Mouse (Mus musculus): ENCODE measurements around the gene Msh3.

The Msh3 gene

GRCm38 (mm10) chr13:92332103-92332879 is 22.5 kb downstream of the Msh3 start:
- in situ Hi-C loops (cut with MboI, MseI), result loop anchor here (25.0 kb wide), 1 partner anchor 420 kb away; no protein-coding TSS in a partner anchor

- in situ Hi-C loops (cut with MboI, MseI), result loop anchor here (25.0 kb wide), 1 partner anchor 418 kb away; no protein-coding TSS in a partner anchor
These were observed 24.2 kb downstream of the Msh3 start for GRCm38 (mm10) chr13:92330621-92331020.

- in situ Hi-C loops (cut with MboI, MseI), result loop anchor here (25.0 kb wide), 1 partner anchor 416 kb away; no protein-coding TSS in a partner anchor
These were observed 26.8 kb downstream of the Msh3 start for GRCm38 (mm10) chr13:92328000-92328399.

- in situ Hi-C loops (cut with MboI, MseI), result loop anchor here (25.0 kb wide), 1 partner anchor 414 kb away; no protein-coding TSS in a partner anchor
These were observed 28.8 kb downstream of the Msh3 start for GRCm38 (mm10) chr13:92326030-92326429.

- in situ Hi-C loops (cut with MboI, MseI), result no loop called here
These were observed 34.0 kb downstream of the Msh3 start for GRCm38 (mm10) chr13:92320770-92321169.

GRCm38 (mm10) chr13:92314613-92315012 is 40.2 kb downstream of the Msh3 start:
- in situ Hi-C loops (cut with MboI, MseI), result no loop called here

GRCm38 (mm10) chr13:92305680-92306079 is 49.1 kb downstream of the Msh3 start, which contains the start of gene Gm20379:
Gene Gm20379, plus strand, starts transcription at chr13:92305980.
- in situ Hi-C loops (cut with MboI, MseI), result no loop called here

GRCm38 (mm10) chr13:92304291-92304690 is 50.5 kb downstream of the Msh3 start:
- in situ Hi-C loops (cut with MboI, MseI), result no loop called here

- in situ Hi-C loops (cut with MboI, MseI), result no loop called here
These were observed 51.5 kb downstream of the Msh3 start for GRCm38 (mm10) chr13:92303062-92303948.

GRCm38 (mm10) chr13:92302466-92302865 is 52.3 kb downstream of the Msh3 start:
- in situ Hi-C loops (cut with MboI, MseI), result no loop called here

GRCm38 (mm10) chr13:92301754-92302153 is 53.0 kb downstream of the Msh3 start:
- in situ Hi-C loops (cut with MboI, MseI), result no loop called here

- in situ Hi-C loops (cut with MboI, MseI), result no loop called here
These were observed 55.3 kb downstream of the Msh3 start for GRCm38 (mm10) chr13:92299522-92299921.

- in situ Hi-C loops (cut with MboI, MseI), result no loop called here
These were observed 57.8 kb downstream of the Msh3 start for GRCm38 (mm10) chr13:92297021-92297420.

- in situ Hi-C loops (cut with MboI, MseI), result no loop called here
These were observed 58.3 kb downstream of the Msh3 start for GRCm38 (mm10) chr13:92296490-92296889.

- in situ Hi-C loops (cut with MboI, MseI), result no loop called here
These were observed 60.9 kb downstream of the Msh3 start for GRCm38 (mm10) chr13:92293883-92294282.

- in situ Hi-C loops (cut with MboI, MseI), result no loop called here
These were observed 63.2 kb downstream of the Msh3 start for GRCm38 (mm10) chr13:92291605-92292004.

- in situ Hi-C loops (cut with MboI, MseI), result no loop called here
These were observed 77.8 kb downstream of the Msh3 start for GRCm38 (mm10) chr13:92277027-92277426.

- in situ Hi-C loops (cut with MboI, MseI), result no loop called here
These were observed 79.5 kb downstream of the Msh3 start for GRCm38 (mm10) chr13:92275292-92275691.

- in situ Hi-C loops (cut with MboI, MseI), result no loop called here
These were observed 80.3 kb downstream of the Msh3 start for GRCm38 (mm10) chr13:92274274-92275198.

- in situ Hi-C loops (cut with MboI, MseI), result no loop called here
These were observed 87.7 kb downstream of the Msh3 start for GRCm38 (mm10) chr13:92267076-92267475.

- in situ Hi-C loops (cut with MboI, MseI), result loop anchor here (5.0 kb wide), 1 partner anchor 79 kb away; no protein-coding TSS in a partner anchor
These were observed 91.2 kb downstream of the Msh3 start for GRCm38 (mm10) chr13:92263566-92263965.
